Mouse (Mus musculus) midbrain, embryonic 15.5 days (tissue): ENCODE data around the gene Fnip1. TPM values are rescaled to one million over a fixed set of nuclear protein-coding genes. Genes with fewer than 3 reads are reported as not detected.

Experiments used
- ATAC-seq: fragments of 200-750 bp; cut with Nextera tagmentation; replicated peaks from 2 replicates; pipeline ENCODE4 v1.8.0; 2017; ENCODE audit warnings: moderate TSS enrichment
- H3K27ac ChIP-seq: fragments of 300-500 bp; sonication (generic); 2 replicates; pipeline ENCODE4 v1.5.1; 2015; ENCODE audit warnings: mild to moderate bottlenecking, inconsistent platforms
- H3K27me3 ChIP-seq: fragments of 300-500 bp; sonication (generic); replicated peaks from 2 replicates; pipeline ENCODE4 v1.6.1; 2015; ENCODE audit warnings: inconsistent platforms
- H3K36me3 ChIP-seq: fragments of 300-500 bp; sonication (generic); replicated peaks from 2 replicates; pipeline ENCODE4 v1.6.1; 2015; ENCODE audit warnings: inconsistent platforms
- H3K4me1 ChIP-seq: fragments of 300-500 bp; sonication (generic); 2 replicates; pipeline ENCODE4 v1.6.1; 2015; ENCODE audit warnings: inconsistent platforms
- H3K4me2 ChIP-seq: fragments of 300-500 bp; sonication (generic); 2 replicates; pipeline ENCODE4 v1.6.1; 2015; ENCODE audit warnings: inconsistent platforms, mild to moderate bottlenecking, moderate library complexity
- H3K4me3 ChIP-seq: fragments of 300-500 bp; sonication (generic); 2 replicates; pipeline ENCODE4 v1.5.1; 2015; ENCODE audit warnings: mild to moderate bottlenecking, inconsistent platforms
- H3K9ac ChIP-seq: fragments of 300-500 bp; sonication (generic); 2 replicates; pipeline ENCODE4 v1.6.1; 2015; ENCODE audit warnings: mild to moderate bottlenecking, inconsistent platforms
- H3K9me3 ChIP-seq: fragments of 300-500 bp; sonication (generic); 2 replicates; pipeline ENCODE4 v1.6.1; 2016; ENCODE audit warnings: inconsistent platforms
- WGBS: fragments of 180-500 bp; shearing (Covaris S2); methylation state at CpG from one replicate; pipeline ENCODE4 v1.1.7; 2015; ENCODE audit warnings: mixed read lengths; 5-methylcytosine and 5-hydroxymethylcytosine counted together
- polyA plus RNA-seq: library from polyadenylated mRNA; unstranded; fragments of >200 nt; fragmentation: Nextera tagmentation; extraction: Ambion mirVana; gene quantifications from 2 replicates; pipeline ENCODE4 v1.2.1, GENCODE M21; 2015

Gene Fnip1
- polyA plus RNA-seq, 1 experiment from 2014 or later, result 11.6 TPM

DNA sequence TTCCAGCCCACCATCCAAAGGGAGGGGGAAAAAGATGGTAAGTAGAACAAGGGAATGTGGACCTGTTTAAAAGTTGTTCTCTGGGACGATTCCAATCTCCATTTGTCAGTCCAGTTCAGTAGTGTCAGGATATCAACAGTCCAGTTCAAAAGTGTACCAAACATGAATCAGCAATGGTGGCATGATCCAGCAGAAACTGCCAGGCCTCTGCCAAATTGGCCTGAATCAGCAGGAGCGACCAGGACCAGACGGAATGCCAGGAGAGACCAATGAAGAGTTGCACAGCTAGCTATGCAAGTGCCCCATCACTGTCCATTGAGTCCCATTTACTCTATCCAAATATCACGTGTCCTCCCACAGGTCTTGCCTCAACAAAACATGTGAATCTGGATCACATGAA, 34.2 kb downstream of the Fnip1 start:
- H3K4me2 ChIP-seq, result no peak overlapping the region
- H3K36me3 ChIP-seq, result no peaks in the 10 kb centered on the region
- no peak overlapping the region for H3K4me3 ChIP-seq
- 97% methylated on average over 4 of the region's 4 CpGs for WGBS
- H3K9me3 ChIP-seq, result no peaks in the 10 kb centered on the region
- H3K4me1 ChIP-seq, result no peaks in the 10 kb centered on the region
- H3K27me3 ChIP-seq, result no peaks in the 10 kb centered on the region
- H3K27ac ChIP-seq, result no peak overlapping the region
- H3K9ac ChIP-seq, result no peak overlapping the region
- ATAC-seq, result no peak

DNA sequence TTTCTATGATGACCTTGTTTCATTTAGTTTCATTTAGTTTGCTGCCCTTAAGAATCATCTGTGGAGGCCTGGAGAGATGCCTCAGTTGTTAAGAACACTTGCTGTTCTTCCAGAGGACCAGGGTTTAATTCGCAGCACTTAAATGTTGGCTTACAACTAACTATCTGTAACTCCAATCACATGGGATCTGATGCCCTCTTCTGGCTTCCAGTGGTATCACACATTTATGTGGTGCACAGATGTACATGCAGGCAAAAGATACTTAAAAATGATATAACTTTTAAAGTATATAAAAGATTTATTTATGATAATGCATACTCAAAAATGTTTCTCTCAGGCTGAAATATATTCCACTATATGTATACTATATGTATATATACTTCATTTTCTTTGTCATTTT, 40.4 kb downstream of the Fnip1 start:
- 94% methylated on average over 1 of the region's 1 CpGs for WGBS
- no peak for ATAC-seq
- H3K27me3 ChIP-seq, result no peaks in the 10 kb centered on the region
- no peaks in the 10 kb centered on the region for H3K36me3 ChIP-seq
- H3K4me3 ChIP-seq, result no peak overlapping the region
- H3K9ac ChIP-seq, result no peak overlapping the region
- H3K9me3 ChIP-seq, result no peaks in the 10 kb centered on the region
- no peak overlapping the region for H3K27ac ChIP-seq
- H3K4me1 ChIP-seq, result no peaks in the 10 kb centered on the region
- H3K4me2 ChIP-seq, result no peak overlapping the region

DNA sequence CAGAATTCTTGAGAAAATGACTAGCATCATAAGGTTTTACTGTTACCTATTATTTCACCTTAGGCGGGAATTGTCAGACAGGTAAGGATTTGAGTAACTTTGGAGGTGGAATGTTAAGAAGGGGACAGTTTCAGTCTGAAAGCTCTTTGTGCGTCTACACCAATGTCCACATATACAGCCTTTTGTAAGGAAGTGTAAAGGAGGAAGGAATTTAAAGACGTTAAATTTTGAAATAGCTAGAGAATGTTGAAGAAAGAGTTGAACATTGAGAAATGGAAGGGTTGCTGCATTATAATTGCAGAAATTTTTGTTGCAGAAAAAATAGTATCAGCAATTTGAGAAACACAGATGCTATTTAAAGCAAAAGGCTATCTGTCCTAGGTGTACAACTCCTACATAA, 48.0 kb downstream of the Fnip1 start:
- H3K4me1 ChIP-seq, result no peaks in the 10 kb centered on the region
- H3K9ac ChIP-seq, result no peak overlapping the region
- WGBS, result 95% methylated on average over 3 of the region's 3 CpGs
- no peaks in the 10 kb centered on the region for H3K27me3 ChIP-seq
- no peaks in the 10 kb centered on the region for H3K36me3 ChIP-seq
- H3K4me2 ChIP-seq, result no peak overlapping the region
- no peaks in the 10 kb centered on the region for H3K9me3 ChIP-seq
- H3K27ac ChIP-seq, result no peak overlapping the region
- no peak overlapping the region for H3K4me3 ChIP-seq
- ATAC-seq, result no peak

DNA sequence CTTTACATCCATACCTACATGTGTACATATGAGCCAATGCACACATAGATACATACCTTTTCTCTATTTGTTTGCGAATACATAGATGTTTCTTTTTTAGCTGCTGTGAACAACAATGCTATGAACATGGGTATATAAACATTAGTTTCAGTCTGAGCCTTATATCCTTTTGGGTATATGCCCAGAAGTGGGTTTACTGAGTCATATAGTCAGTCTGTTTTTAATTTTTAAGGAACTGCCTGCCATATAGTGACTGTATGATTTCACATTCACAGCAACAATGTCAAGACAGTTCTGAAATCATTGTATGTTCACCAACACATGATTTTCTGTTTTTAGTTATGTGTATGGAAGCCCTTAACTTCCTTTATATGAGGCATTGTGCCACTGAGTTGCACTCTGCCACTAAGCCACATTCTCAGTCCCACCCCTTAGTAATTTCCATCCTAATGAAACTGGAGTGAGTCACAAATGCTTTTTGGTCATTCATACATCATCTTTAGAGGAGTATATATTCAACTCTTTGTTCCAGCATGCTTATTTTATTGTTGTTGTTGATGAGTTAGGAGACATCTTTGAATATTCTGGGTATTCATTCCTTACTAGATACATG, 54.1 kb downstream of the Fnip1 start:
- H3K9me3 ChIP-seq, result no peaks in the 10 kb centered on the region
- no peak overlapping the region for H3K9ac ChIP-seq
- H3K4me2 ChIP-seq, result no peak overlapping the region
- WGBS, result 96% methylated on average over 1 of the region's 1 CpGs
- H3K4me3 ChIP-seq, result no peak overlapping the region
- no peaks in the 10 kb centered on the region for H3K4me1 ChIP-seq
- ATAC-seq, result no peak
- no peak overlapping the region for H3K27ac ChIP-seq
- H3K36me3 ChIP-seq, result 0 out of 2 replicates have a peak, but pooled peaks cover 6% of the 10 kb centered on the region
- no peaks in the 10 kb centered on the region for H3K27me3 ChIP-seq

DNA sequence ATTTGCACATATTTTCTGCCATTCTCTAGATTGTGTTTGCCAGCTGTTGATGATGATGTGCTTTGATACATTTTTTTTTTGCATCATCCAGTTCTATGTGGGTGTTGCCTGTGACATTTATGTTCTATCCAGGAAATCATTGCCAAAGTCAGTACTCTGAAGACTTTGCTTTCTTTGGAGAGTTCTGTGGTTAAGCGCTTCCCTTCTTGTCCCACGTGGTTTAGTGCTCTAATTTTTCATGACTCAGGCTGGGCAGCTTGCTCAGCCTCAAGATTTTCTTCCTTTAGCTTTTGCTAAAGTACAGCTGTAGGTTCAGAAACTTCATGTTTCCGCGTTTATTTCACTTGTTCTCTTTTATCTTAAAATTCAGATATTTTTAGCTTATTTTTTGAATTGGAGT, 54.6 kb downstream of the Fnip1 start:
- ATAC-seq, result no peak
- 90% methylated on average over 4 of the region's 4 CpGs for WGBS
- Histone ChIP-seq H3K9ac (no peak overlapping the region), H3K4me1 (no peaks in the 10 kb centered on the region), H3K4me2 (no peak overlapping the region), H3K9me3 (no peaks in the 10 kb centered on the region), H3K27ac (no peak overlapping the region), H3K4me3 (no peak overlapping the region), H3K27me3 (no peaks in the 10 kb centered on the region), H3K36me3 (0 out of 2 replicates have a peak, but pooled peaks cover 6% of the 10 kb centered on the region)

DNA sequence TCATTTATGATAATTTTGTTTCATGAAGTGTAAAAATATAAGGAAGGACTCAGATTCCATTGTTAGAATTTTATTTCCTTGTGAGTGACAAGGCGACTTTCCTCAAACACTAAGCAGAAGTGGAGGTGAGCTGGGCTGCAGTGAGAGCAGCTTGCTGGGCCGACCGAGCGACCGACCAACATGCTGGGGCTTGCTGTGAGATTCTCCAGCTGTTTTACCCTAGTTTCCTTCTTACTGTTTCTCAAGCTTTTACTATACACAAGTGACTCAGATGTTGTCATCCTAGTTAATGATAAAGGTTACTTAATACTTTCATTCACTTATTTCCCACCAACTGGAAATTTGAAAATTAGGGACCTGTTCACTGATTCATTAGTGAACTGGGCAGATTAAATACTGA, 61.8 kb downstream of the Fnip1 start:
- no peak overlapping the region for H3K9ac ChIP-seq
- H3K36me3 ChIP-seq, result peaks cover 15% of the 10 kb centered on the region
- H3K9me3 ChIP-seq, result no peaks in the 10 kb centered on the region
- ATAC-seq, result no peak
- H3K4me3 ChIP-seq, result no peak overlapping the region
- no peaks in the 10 kb centered on the region for H3K4me1 ChIP-seq
- no peak overlapping the region for H3K4me2 ChIP-seq
- WGBS, result 91% methylated on average over 5 of the region's 5 CpGs
- no peaks in the 10 kb centered on the region for H3K27me3 ChIP-seq
- H3K27ac ChIP-seq, result no peak overlapping the region

DNA sequence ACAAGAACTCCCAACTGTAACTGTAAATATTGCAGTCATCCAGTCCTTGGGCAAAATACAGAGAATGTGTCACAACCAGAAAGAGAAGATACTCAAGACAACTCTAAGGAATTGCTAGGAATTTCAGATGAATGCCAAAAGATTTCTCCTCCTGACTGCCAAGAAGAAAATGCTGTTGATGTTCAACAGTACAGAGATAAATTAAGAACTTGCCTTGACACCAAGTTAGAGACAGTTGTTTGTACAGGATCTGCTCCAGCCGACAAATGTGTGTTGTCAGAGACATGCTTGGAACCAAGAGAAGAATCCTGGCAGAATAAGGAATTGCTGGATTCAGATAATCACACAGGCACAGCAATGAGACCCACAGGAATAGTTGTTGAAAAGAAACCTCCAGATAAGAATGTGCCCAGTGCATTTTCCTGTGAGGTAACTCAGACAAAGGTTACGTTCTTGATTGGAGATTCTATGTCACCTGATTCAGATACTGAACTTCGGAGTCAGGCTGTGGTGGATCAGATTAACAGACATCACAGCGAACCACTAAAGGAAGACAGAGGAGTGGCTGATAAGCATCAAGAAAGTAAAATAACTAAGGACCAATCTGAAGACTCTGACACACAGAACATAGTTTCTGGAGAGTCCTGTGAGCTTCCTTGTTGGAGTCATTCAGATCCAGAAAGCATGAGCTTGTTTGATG, 64.7 kb downstream of the Fnip1 start:
- H3K9me3 ChIP-seq, result no peaks in the 10 kb centered on the region
- H3K36me3 ChIP-seq, result peaks cover 17% of the 10 kb centered on the region
- 92% methylated on average over 4 of the region's 4 CpGs for whole genome bisulfite sequencing

DNA sequence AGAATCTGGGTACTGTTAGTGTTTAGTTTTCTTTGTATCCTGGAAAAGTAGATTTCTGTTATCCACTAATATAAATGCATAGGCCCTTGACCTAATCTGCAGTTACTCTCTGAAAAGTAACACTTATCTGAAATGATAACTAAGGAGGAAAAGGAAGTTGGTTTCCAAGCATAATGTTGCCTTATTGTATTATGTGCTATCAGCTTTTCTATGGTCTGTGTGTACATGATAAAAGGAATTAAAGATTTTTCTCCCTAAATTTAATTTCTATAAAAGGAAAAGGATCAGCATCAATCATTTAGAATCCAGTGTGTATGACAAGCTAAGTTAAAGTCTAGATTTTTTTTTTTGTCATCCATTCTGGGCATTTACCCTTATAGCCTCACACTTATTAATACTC, 75.6 kb downstream of the Fnip1 start:
- no peak for ATAC-seq
- Histone ChIP-seq H3K27me3 (no peaks in the 10 kb centered on the region), H3K4me2 (no peak overlapping the region), H3K36me3 (peaks cover 13% of the 10 kb centered on the region), H3K27ac (no peak overlapping the region), H3K9ac (no peak overlapping the region), H3K4me1 (no peaks in the 10 kb centered on the region), H3K4me3 (no peak overlapping the region), H3K9me3 (no peaks in the 10 kb centered on the region)

More for the DNA sequence above, 64.7 kb downstream of the Fnip1 start:
- no peaks in the 10 kb centered on the region for H3K27me3 ChIP-seq
- ATAC-seq, result no peak
- no peaks in the 10 kb centered on the region for H3K4me1 ChIP-seq
- H3K4me2 ChIP-seq, result no peak overlapping the region
- no peak overlapping the region for H3K4me3 ChIP-seq
- no peak overlapping the region for H3K9ac ChIP-seq
- no peak overlapping the region for H3K27ac ChIP-seq

DNA sequence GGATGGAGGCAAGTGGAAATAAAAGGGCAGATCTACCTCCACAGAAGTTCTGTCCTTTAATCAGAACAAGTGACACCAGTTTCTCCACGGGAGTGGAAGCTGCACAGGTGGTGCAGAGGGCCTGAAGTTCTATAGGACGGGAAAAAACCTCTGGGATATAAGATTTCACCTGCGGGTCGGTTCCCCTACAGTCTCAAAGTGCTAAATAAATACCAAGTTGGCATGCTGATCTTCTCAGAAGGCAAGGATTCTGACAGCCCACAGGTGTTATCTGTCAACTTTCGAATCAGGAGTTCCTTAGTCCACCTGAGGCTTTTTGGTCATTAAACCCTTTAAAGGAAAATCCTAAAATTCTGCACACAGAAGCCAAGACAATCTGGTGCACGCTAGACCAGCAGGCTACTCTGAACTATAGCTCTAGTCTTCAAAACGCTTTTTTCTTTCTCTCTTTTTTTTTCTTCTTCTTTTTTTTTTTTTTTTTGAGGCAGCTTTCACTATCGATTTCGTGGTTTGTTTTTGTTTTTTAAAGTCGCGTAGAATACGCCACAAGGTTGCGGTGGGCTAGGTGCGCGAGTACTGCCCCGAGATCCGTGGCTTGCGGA, 84.0 kb downstream of the Fnip1 start:
- H3K4me2 ChIP-seq, result peak overlapping the region; percentile 71
- 1% methylated on average over 18 of the region's 18 CpGs for WGBS
- no peak for ATAC-seq
- H3K27ac ChIP-seq, result peak overlapping the region; percentile 91
- peak overlapping the region; percentile 87 for H3K4me3 ChIP-seq
- H3K4me1 ChIP-seq, result peaks cover 24% of the 10 kb centered on the region
- no peaks in the 10 kb centered on the region for H3K27me3 ChIP-seq
- H3K9ac ChIP-seq, result peak overlapping the region; percentile 60
- no peaks in the 10 kb centered on the region for H3K9me3 ChIP-seq
- H3K36me3 ChIP-seq, result no peaks in the 10 kb centered on the region

DNA sequence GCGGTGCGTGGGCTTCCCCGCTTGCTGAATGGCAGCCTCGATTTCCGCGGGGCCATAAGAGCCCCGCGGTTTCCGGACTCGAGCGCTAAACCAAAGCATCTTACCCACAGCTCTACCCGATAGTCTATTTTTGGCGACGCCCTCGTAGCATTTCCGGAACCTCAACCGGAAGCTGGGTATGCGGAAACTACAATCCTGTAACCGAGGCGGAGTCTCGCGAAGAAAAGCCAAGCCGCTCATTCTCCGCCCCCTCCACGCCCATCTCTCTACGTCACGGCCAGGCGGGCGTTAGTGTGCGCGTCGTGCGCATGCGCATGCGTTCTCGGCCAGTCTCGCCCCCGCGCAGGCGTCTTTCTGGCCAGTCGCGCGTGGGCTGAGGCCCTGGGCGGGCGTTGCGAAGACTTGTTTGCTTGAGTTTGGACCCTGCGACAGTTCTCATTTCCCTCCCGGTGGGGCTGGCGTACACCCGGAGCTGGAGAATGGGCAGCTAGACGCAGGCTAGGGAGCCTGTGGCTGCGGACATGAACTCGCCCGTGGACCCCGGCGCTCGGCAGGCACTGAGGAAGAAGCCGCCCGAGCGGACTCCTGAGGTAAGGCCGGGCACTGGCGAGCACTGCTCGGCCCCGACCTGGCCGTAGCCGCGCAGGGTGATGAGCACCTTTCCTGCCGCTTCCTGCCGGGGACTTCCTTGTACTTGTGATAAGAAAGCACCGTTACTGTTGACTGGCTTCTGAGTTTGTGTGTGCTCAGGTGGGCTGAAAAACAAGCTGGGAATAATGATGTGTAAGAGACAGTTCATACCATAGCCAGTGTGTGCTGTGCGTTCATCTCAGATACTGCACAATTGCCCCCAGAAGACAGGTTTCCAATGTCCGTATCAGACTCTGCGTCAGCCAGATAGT, 84.8 kb downstream of the Fnip1 start, which contains the start of gene Rapgef6:
Gene Rapgef6 (plus strand): TSS at position 319 of the 902 bp plus-strand sequence.
- peaks cover 24% of the 10 kb centered on the region for H3K4me1 ChIP-seq
- no peaks in the 10 kb centered on the region for H3K9me3 ChIP-seq
- H3K27ac ChIP-seq, result peak within 1 kb of the TSS; percentile 91
- peak within 1 kb of the TSS; percentile 72 for H3K9ac ChIP-seq
- WGBS, result under 1% methylated on average over 73 of the region's 73 CpGs
- no peaks in the 10 kb centered on the region for H3K27me3 ChIP-seq
- H3K4me3 ChIP-seq, result peak within 1 kb of the TSS; percentile 87
- H3K4me2 ChIP-seq, result peak within 1 kb of the TSS; percentile 71
- no peaks in the 10 kb centered on the region for H3K36me3 ChIP-seq
- peak; percentile 98 for ATAC-seq

DNA sequence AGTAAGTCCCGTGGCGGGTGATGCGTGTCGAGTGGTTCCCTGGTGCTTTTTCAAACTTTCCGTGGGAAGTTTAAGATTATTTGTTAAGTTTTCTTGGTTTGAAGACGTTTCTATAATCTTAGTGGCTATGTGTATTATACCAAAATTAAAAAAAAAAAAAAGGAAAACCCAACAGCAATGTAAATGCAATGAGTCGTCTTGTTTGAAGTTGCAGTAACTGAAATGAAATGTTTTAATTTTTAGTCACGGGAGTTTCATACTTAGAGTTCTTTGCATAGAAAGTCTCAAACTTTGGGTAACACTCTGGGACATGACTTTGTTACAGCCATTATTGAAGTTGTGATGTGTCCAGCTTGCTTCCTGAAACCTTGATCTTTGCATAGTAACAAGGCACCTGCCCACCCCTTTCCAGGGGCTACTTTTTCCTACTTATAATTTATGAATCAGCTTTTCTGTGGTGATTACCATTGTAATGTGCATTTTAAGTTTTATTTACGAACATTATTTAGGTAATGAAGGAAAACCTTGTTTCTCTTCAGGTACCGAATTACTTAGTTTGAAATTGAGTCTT, 85.5 kb downstream of the Fnip1 start:
- Histone ChIP-seq H3K9me3 (no peaks in the 10 kb centered on the region), H3K27ac (peak overlapping the region; percentile 91; the same call in 1 of the 2 replicates), H3K4me1 (peaks cover 24% of the 10 kb centered on the region), H3K36me3 (no peaks in the 10 kb centered on the region), H3K4me2 (peak overlapping the region; percentile 71), H3K27me3 (no peaks in the 10 kb centered on the region), H3K9ac (peak overlapping the region; percentile 72), H3K4me3 (peak overlapping the region; percentile 87)
- WGBS, result 16% methylated on average over 10 of the region's 10 CpGs
- no peak for ATAC-seq

DNA sequence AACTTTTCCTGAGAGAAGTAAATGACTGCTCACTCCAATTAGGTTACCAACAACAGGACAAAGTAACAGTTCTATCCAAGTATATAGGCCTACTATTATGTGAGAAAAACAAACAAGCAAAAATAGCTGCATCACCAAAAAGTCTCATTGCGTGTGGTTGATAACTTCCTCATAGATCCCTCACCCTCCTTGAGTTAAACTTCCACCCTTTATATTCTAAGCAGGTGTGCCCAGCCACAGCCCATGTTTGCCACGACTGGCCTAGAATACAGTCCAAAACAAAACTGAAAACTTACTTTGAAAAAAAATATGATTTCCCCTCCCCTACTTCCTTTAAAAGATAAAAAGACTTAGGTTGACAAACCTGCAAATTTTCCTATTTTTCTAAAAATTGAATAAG, 90.0 kb downstream of the Fnip1 start:
- no peaks in the 10 kb centered on the region for H3K27me3 ChIP-seq
- WGBS, result 91% methylated on average over 2 of the region's 2 CpGs
- H3K9ac ChIP-seq, result no peak overlapping the region
- no peak overlapping the region for H3K4me2 ChIP-seq
- H3K27ac ChIP-seq, result no peak overlapping the region
- no peaks in the 10 kb centered on the region for H3K9me3 ChIP-seq
- no peaks in the 10 kb centered on the region for H3K36me3 ChIP-seq
- no peak overlapping the region for H3K4me3 ChIP-seq
- no peak for ATAC-seq
- peaks cover 18% of the 10 kb centered on the region for H3K4me1 ChIP-seq
